Mouse (Mus musculus): ENCODE data around the gene Tor3a.

- TF ChIP-seq POLR2A (IDR thresholded peaks at IDR 0.05; ENCODE audit: borderline replicate concordance, low read depth, low read length): no peak
- TF ChIP-seq CTCF (IDR thresholded peaks at IDR 0.05; ENCODE audit: low read depth, low read length): no peak
These were observed 2.2 kb downstream of the Tor3a start for GRCm38 (mm10) chr1:156671921-156672320.

Data from bone marrow macrophage, adult 2 months (primary cell).